ENCODE assay signal across 28 mouse cellular contexts in the genomic region with DNA sequence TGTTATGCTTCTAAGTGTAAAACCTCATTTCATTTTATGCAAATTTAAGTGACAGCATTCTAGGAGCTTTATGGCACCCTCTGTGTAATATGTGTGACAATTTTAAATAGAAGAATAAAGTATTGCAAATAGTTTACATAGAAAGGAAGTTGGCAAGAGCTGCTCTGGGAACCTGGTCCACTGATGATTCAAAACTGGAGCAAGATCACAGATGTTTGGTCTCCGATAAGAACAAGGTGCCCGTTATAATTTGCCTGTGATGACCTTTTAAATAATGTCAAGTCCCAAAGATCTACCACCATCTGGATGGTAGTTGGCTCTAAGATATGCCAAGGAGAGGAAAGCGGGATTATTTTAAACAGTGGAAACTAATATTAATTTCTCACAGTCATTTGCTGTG.
"Had no signal": no experiment of that assay in that cellular context is flagged by ENCODE, and none has a peak within 500 bp of the region (broad histone marks: within the 10 kb centered on the region; RNA-seq: fewer than 3 reads in every experiment).

No protein-coding gene starts in this region.

- H3K36me3 ChIP-seq: heart, embryonic 10.5 days; heart, embryonic 12.5 days; hindbrain, embryonic 10.5 days; hindbrain, embryonic 12.5 days; intestine, embryonic 15.5 days; limb, embryonic 13.5 days; limb, embryonic 15.5 days; liver, embryonic 12.5 days had no signal

- DNase-seq: gastrocnemius, adult 2 months; gastrocnemius, postnatal 10 days; gastrocnemius, postnatal 25 days; heart, adult 18-20 months; heart, postnatal 10 days; heart, postnatal 4 days; kidney, adult 18-20 months; kidney, adult 8-10 months; kidney, postnatal 10 days; kidney, postnatal 25 days; kidney, postnatal 4 days; layer of hippocampus, adult 9-11 months; layer of hippocampus, postnatal 36 days; left cerebral cortex, postnatal 4 days had no signal

- H3K4me2 ChIP-seq: heart, embryonic 12.5 days; hindbrain, embryonic 12.5 days; hindbrain, embryonic 14.5 days; intestine, embryonic 15.5 days; limb, embryonic 13.5 days; limb, embryonic 15.5 days; liver, embryonic 12.5 days had no signal

- H3K27me3 ChIP-seq: heart, embryonic 12.5 days; hindbrain, embryonic 12.5 days; intestine, embryonic 15.5 days; limb, embryonic 13.5 days; limb, embryonic 15.5 days; liver, embryonic 12.5 days had no signal

- H3K9ac ChIP-seq: heart, embryonic 12.5 days; hindbrain, embryonic 12.5 days; hindbrain, embryonic 14.5 days; intestine, embryonic 15.5 days; limb, embryonic 13.5 days; limb, embryonic 15.5 days; liver, embryonic 12.5 days; liver, embryonic 14.5 days had no signal

- H3K9me3 ChIP-seq: heart, embryonic 10.5 days; hindbrain, embryonic 10.5 days; hindbrain, embryonic 12.5 days; intestine, embryonic 15.5 days; limb, embryonic 15.5 days; liver, embryonic 12.5 days had no signal

- H3K4me1 ChIP-seq: heart, embryonic 10.5 days; heart, embryonic 12.5 days; hindbrain, embryonic 10.5 days; hindbrain, embryonic 12.5 days; intestine, embryonic 15.5 days; limb, embryonic 13.5 days; limb, embryonic 15.5 days; liver, embryonic 12.5 days had no signal

- H3K4me3 ChIP-seq: gastrocnemius, adult 2 months; heart, embryonic 10.5 days; heart, embryonic 12.5 days; hindbrain, embryonic 10.5 days; hindbrain, embryonic 12.5 days; intestine, embryonic 15.5 days; layer of hippocampus, adult 2 months; limb, embryonic 13.5 days; limb, embryonic 15.5 days; liver, embryonic 12.5 days had no signal

- H3K27ac ChIP-seq: gastrocnemius, adult 2 months; heart, embryonic 10.5 days; hindbrain, embryonic 10.5 days; hindbrain, embryonic 12.5 days; hindbrain, embryonic 14.5 days; intestine, embryonic 15.5 days; layer of hippocampus, adult 2 months; limb, embryonic 13.5 days; limb, embryonic 15.5 days; liver, embryonic 12.5 days; liver, embryonic 14.5 days had no signal

- ATAC-seq: hindbrain, embryonic 16.5 days; inflammation-experienced regulatory T-cells, adult 6 months; intestine, embryonic 15.5 days; intestine, postnatal 0 days; liver, embryonic 12.5 days had no signal
